Mouse (Mus musculus) midbrain, embryonic 15.5 days (tissue): ENCODE results near the gene B4galt1. TPM values are rescaled to one million over a fixed set of nuclear protein-coding genes. Genes with fewer than 3 reads are reported as not detected.

Source experiments
- ATAC-seq: fragments of 200-750 bp; cut with Nextera tagmentation; replicated peaks from 2 replicates; pipeline ENCODE4 v1.8.0; 2017; ENCODE audit warnings: moderate TSS enrichment
- H3K27ac ChIP-seq: fragments of 300-500 bp; sonication (generic); 2 replicates; pipeline ENCODE4 v1.5.1; 2015; ENCODE audit warnings: mild to moderate bottlenecking, inconsistent platforms
- H3K27me3 ChIP-seq: fragments of 300-500 bp; sonication (generic); replicated peaks from 2 replicates; pipeline ENCODE4 v1.6.1; 2015; ENCODE audit warnings: inconsistent platforms
- H3K36me3 ChIP-seq: fragments of 300-500 bp; sonication (generic); replicated peaks from 2 replicates; pipeline ENCODE4 v1.6.1; 2015; ENCODE audit warnings: inconsistent platforms
- H3K4me1 ChIP-seq: fragments of 300-500 bp; sonication (generic); 2 replicates; pipeline ENCODE4 v1.6.1; 2015; ENCODE audit warnings: inconsistent platforms
- H3K4me2 ChIP-seq: fragments of 300-500 bp; sonication (generic); 2 replicates; pipeline ENCODE4 v1.6.1; 2015; ENCODE audit warnings: inconsistent platforms, mild to moderate bottlenecking, moderate library complexity
- H3K4me3 ChIP-seq: fragments of 300-500 bp; sonication (generic); 2 replicates; pipeline ENCODE4 v1.5.1; 2015; ENCODE audit warnings: mild to moderate bottlenecking, inconsistent platforms
- H3K9ac ChIP-seq: fragments of 300-500 bp; sonication (generic); 2 replicates; pipeline ENCODE4 v1.6.1; 2015; ENCODE audit warnings: mild to moderate bottlenecking, inconsistent platforms
- H3K9me3 ChIP-seq: fragments of 300-500 bp; sonication (generic); 2 replicates; pipeline ENCODE4 v1.6.1; 2016; ENCODE audit warnings: inconsistent platforms
- WGBS: fragments of 180-500 bp; shearing (Covaris S2); methylation state at CpG from one replicate; pipeline ENCODE4 v1.1.7; 2015; ENCODE audit warnings: mixed read lengths; 5-methylcytosine and 5-hydroxymethylcytosine counted together
- polyA plus RNA-seq: library from polyadenylated mRNA; unstranded; fragments of >200 nt; fragmentation: Nextera tagmentation; extraction: Ambion mirVana; gene quantifications from 2 replicates; pipeline ENCODE4 v1.2.1, GENCODE M21; 2015

The B4galt1 gene
- polyA plus RNA-seq, 1 experiment from 2014 or later, result 7.8 TPM

DNA sequence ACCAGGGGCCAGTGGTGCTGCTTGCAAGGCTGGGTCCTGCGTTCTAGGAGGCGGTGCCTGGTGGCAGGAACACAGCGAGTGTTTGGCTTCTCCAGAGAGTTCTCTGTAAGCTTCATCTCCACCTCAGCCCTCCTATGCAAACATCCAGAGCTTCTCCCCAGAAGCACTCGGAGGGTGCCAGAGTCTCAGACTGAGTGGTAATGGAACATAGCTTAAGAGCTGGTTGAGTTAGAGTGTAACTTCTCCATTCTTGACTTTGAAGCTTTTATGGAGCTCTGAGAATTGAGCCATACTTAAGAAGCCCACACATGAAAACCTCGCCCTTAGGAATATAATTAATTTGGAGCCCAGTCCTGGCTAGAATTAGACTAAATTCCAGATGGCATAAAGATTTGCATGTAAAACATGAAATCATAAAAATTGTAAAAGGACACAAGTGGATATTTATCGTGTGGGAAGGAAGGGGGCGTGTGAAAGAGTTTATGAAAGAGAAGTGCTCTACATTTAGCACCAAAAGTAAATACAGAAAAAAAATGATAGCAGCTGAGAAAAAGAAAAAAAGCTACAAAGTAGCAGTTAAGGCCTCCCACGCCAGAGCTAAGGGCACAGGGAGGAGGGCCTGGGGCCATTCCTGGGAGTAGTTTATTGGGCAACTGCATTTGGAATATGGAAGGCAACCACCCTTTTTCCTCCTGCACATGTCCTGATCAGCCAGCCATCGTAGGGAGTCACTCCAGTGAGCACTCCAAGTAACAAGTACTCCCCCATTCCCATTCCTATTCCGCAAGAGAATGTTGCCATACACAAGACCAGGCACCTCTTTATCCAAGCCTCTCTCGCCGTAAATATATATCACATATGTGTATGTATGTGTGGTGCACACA lies 30.7 kb upstream of the B4galt1 start:
- H3K4me2 ChIP-seq, result no peak overlapping the region
- no peaks in the 10 kb centered on the region for H3K9me3 ChIP-seq
- WGBS, result 89% methylated on average over 12 of the region's 12 CpGs
- no peaks in the 10 kb centered on the region for H3K27me3 ChIP-seq
- no peak overlapping the region for H3K27ac ChIP-seq
- H3K4me1 ChIP-seq, result no peaks in the 10 kb centered on the region
- no peak overlapping the region for H3K9ac ChIP-seq
- H3K36me3 ChIP-seq, result no peaks in the 10 kb centered on the region
- H3K4me3 ChIP-seq, result no peak overlapping the region
- ATAC-seq, result no peak

DNA sequence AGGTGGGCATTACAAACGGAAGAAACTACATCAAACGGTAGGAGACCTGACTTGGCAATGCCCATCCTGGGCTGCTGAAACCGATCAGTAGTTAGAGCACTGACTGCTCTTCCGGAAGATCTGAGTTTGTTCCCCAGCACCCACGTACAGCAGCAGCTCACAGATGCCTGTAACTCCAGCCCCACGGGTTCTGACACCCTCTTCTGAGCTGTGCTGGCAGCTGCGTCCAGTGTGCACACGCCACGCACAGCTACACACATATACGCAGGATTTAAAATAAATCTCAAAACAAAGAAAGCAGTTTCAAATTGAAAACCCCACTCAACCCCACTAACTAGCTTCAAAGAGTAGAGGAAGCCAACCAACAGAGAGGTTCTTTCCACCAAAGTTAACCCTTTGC lies 29.4 kb upstream of the B4galt1 start:
- no peak overlapping the region for H3K9ac ChIP-seq
- ATAC-seq, result no peak
- H3K4me1 ChIP-seq, result no peaks in the 10 kb centered on the region
- WGBS, result 84% methylated on average over 10 of the region's 10 CpGs
- no peaks in the 10 kb centered on the region for H3K36me3 ChIP-seq
- no peaks in the 10 kb centered on the region for H3K9me3 ChIP-seq
- no peak overlapping the region for H3K27ac ChIP-seq
- no peak overlapping the region for H3K4me3 ChIP-seq
- no peak overlapping the region for H3K4me2 ChIP-seq
- H3K27me3 ChIP-seq, result no peaks in the 10 kb centered on the region

DNA sequence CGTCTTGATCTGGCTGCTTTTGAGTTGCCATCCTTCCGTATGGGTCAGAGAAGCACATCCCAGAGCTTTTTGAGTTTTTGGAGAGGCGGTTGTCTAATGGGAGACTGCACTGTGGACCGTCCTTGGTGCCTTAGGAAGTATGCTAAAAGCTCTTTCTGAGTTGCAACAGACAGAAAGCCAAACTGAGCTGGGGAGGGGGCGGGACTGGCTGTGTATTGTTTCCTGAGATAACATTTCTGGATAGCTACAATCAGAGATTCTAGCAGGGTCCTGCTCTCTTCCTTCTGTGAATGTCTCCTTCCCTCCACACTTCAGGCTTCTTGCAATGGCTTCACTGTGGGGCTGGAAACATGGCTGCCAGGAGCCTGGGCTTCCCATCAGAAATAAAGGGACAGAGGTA lies 23.7 kb upstream of the B4galt1 start:
- no peak overlapping the region for H3K4me3 ChIP-seq
- H3K4me2 ChIP-seq, result no peak overlapping the region; the same call in 1 of the 2 replicates
- H3K9me3 ChIP-seq, result no peaks in the 10 kb centered on the region
- no peaks in the 10 kb centered on the region for H3K36me3 ChIP-seq
- 84% methylated on average over 5 of the region's 5 CpGs for WGBS
- H3K27me3 ChIP-seq, result no peaks in the 10 kb centered on the region
- H3K27ac ChIP-seq, result no peak overlapping the region
- ATAC-seq, result no peak
- H3K4me1 ChIP-seq, result peaks cover 9% of the 10 kb centered on the region; the same call in 1 of the 2 replicates
- H3K9ac ChIP-seq, result no peak overlapping the region

DNA sequence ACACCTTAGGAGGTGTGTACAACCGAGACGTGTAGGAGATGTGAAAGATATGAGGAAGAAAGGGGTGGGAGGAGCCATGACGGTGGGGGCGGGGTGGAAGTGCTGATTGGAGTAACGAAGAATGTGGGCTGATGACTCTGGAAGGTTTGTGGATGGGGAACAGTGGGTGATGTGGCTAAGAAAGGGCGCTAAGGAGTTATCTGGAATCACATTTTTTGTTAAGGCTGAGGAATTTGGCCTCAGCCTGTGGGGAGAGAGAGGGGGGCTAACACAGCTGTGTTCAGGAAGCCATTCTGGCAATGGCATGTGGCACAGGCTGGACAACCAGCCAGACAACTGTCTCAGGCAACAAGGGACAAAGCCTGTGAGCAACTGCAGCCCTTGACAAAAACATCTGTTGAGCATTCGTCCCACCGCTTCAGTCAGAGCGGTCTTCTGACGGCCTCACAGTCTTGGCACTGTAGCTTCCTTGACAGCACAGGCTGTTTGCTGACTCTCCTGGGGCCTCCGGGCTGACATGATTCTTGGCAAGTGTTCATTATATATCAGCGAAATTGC lies 23.1 kb upstream of the B4galt1 start:
- 44% methylated on average over 12 of the region's 12 CpGs for WGBS
- peak; percentile 69 for ATAC-seq
- Histone ChIP-seq H3K27ac (no peak overlapping the region), H3K4me2 (peak overlapping the region; percentile 9; the same call in 1 of the 2 replicates), H3K9me3 (no peaks in the 10 kb centered on the region), H3K4me3 (no peak overlapping the region), H3K9ac (no peak overlapping the region), H3K36me3 (no peaks in the 10 kb centered on the region), H3K4me1 (peaks cover 9% of the 10 kb centered on the region; the same call in 1 of the 2 replicates), H3K27me3 (no peaks in the 10 kb centered on the region)

DNA sequence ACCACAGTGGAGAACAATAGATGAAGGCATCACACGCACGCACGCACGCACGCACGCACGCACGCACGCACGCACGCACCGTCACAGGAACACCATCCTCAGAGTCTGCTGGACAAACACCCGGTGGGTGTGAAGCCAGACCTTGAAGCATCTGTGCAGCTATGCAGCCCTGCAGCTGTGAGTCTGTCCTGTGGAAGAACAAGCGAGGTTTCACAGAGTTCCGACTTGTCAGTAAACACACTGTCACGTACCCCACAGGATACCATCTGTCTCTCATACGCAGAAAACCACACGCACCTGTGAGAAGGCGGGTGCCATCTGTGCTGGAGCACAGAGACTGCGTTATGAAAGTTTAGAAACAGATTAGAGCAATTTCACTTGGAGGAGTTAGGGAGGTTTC lies 22.0 kb upstream of the B4galt1 start:
- no peaks in the 10 kb centered on the region for H3K27me3 ChIP-seq
- H3K9ac ChIP-seq, result no peak overlapping the region
- H3K4me2 ChIP-seq, result no peak overlapping the region
- H3K9me3 ChIP-seq, result no peaks in the 10 kb centered on the region
- 90% methylated on average over 20 of the region's 20 CpGs for WGBS
- ATAC-seq, result no peak
- H3K4me3 ChIP-seq, result no peak overlapping the region
- no peak overlapping the region for H3K27ac ChIP-seq
- no peaks in the 10 kb centered on the region for H3K36me3 ChIP-seq
- peaks cover 9% of the 10 kb centered on the region; the same call in 1 of the 2 replicates for H3K4me1 ChIP-seq

DNA sequence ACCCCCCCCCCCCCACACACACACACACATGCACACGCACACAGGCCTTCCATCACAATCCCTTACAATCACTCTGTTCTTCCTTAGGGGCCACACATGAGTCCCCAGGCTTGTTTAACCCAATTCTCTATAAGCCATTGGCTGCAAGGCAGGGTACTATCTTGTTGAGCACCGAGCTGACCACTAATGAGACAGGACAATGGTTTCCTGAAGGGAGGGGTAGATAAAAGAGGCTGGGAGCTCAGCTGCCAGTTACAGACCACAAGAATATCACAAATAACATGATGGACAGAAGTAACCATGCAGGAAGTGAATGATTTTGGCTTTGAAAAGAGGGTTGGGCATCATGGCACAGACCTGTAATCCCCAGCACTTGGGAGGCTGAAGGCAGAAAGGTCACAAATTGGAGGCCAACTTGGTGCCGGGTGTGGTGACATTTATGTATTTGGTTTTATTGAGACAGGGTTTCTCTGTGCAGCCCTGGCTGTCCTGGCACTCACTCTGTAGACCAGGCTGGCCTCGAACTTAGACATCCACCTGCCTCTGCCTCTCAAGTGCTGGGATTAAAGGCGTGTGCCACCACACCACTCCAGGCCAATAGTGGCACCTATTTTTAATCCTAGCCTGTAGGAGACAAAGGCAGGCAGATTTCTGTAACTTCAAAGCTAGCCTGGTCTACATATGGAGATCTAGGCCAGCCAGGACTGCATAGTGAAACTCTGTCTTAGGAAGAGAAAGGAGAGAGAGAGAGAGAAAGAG lies 21.2 kb upstream of the B4galt1 start:
- Histone ChIP-seq H3K4me3 (no peak overlapping the region), H3K9ac (no peak overlapping the region), H3K4me2 (no peak overlapping the region), H3K27ac (no peak overlapping the region), H3K9me3 (no peaks in the 10 kb centered on the region), H3K4me1 (peaks cover 9% of the 10 kb centered on the region; the same call in 1 of the 2 replicates), H3K36me3 (no peaks in the 10 kb centered on the region), H3K27me3 (no peaks in the 10 kb centered on the region)
- 87% methylated on average over 5 of the region's 5 CpGs for WGBS
- ATAC-seq, result no peak

DNA sequence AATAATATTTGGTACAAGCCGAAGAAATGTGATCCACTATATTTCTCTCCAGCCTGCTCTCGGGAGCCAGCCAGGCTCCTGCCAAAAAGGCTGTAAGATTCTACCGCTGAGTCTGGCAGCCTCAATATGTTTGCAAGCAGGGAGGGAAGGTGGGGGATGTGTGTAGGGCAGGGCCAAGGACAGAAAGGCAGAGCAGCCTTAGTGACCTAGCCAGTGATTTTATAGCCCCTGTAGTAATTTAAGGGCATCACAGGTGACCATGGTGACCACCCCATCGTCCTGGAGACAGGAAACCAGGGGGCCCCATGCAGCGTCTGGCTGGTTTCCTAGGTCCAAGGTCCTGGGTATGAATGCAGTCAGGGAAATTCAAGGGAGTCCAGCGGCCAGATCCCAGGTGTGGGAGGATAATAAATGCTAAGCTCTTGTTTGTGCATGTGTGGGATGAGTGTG lies 20.4 kb upstream of the B4galt1 start:
- ATAC-seq, result 0 out of 2 replicates have a peak, but pooled peaks have one; percentile 33
- Histone ChIP-seq H3K9me3 (no peaks in the 10 kb centered on the region), H3K4me2 (no peak overlapping the region), H3K4me3 (no peak overlapping the region), H3K27me3 (no peaks in the 10 kb centered on the region), H3K36me3 (no peaks in the 10 kb centered on the region), H3K27ac (0 out of 2 replicates have a peak overlapping the region, but pooled peaks have one; percentile 5), H3K9ac (no peak overlapping the region), H3K4me1 (peaks cover 9% of the 10 kb centered on the region; the same call in 1 of the 2 replicates)
- 56% methylated on average over 6 of the region's 6 CpGs for WGBS

DNA sequence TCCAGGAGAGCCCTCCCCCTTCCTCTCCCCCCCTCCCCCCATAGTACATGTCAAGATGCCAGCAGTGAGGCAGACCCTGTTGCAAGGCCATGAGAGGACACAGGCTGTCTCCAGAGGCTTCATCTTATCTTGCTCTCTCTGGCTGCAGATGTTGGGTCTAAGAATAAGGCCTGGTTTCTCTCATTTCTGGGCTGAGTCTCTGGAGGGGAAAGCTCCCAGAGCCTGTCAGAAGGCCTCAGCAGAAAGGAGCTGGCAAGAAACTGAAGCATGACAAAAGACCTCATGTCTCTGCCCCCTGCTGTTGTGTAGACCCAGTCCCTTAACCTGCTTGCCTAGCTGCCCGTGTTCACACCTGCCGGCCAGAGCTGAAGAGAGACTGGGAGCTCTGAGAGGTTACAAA lies 19.5 kb upstream of the B4galt1 start:
- H3K36me3 ChIP-seq, result no peaks in the 10 kb centered on the region
- H3K27ac ChIP-seq, result no peak overlapping the region
- no peak overlapping the region for H3K4me2 ChIP-seq
- no peak overlapping the region for H3K9ac ChIP-seq
- peaks cover 9% of the 10 kb centered on the region; the same call in 1 of the 2 replicates for H3K4me1 ChIP-seq
- H3K9me3 ChIP-seq, result no peaks in the 10 kb centered on the region
- H3K27me3 ChIP-seq, result no peaks in the 10 kb centered on the region
- H3K4me3 ChIP-seq, result no peak overlapping the region
- no peak for ATAC-seq
- 73% methylated on average over 2 of the region's 2 CpGs for WGBS

DNA sequence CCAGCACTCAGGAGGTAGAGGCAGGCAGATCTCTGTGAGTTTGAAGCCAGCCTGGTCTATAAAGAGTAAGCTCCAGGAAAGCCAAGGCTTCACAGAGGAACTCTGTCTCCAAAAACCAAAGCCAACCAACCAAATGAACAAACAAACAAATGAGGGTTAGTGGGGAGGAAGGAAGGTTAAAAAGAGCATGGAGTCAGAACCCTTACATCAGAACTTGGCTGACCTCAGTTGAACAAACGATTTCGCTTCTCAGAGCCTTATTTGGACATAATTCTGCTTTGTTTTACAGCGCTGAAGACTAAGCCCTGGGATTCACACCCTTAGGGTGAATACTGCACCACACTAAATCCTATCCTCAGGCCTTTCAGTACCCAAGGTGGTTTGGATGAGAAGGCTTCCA lies 18.3 kb upstream of the B4galt1 start:
- H3K4me1 ChIP-seq, result peaks cover 6% of the 10 kb centered on the region; the same call in 1 of the 2 replicates
- no peak overlapping the region for H3K4me2 ChIP-seq
- 95% methylated on average over 3 of the region's 3 CpGs for WGBS
- H3K27ac ChIP-seq, result no peak overlapping the region
- H3K36me3 ChIP-seq, result no peaks in the 10 kb centered on the region
- no peak overlapping the region for H3K4me3 ChIP-seq
- no peaks in the 10 kb centered on the region for H3K9me3 ChIP-seq
- H3K27me3 ChIP-seq, result no peaks in the 10 kb centered on the region
- H3K9ac ChIP-seq, result no peak overlapping the region
- ATAC-seq, result no peak

DNA sequence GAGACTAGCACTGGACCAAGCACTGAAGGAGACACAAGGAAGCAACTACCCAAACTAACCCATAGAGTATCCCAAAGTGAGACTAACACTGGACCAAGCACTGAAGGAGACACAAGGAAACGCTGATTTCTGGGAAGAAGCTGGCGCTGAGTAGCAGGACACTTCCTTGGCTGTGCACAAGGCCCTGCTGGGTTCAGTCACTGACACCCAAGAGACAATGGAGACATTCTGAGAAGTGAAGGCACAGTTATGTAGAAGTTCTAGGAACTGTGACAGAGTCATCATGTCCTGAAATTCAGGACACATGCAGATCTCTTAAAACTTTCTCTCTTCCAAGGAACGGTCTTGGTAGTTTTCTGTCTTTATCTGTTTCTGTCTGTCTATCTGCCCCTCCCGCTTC lies 16.4 kb upstream of the B4galt1 start:
- 93% methylated on average over 4 of the region's 4 CpGs for WGBS
- H3K9ac ChIP-seq, result no peak overlapping the region
- ATAC-seq, result no peak
- no peaks in the 10 kb centered on the region for H3K36me3 ChIP-seq
- 0 out of 2 replicates have a peak, but pooled peaks cover 2% of the 10 kb centered on the region for H3K4me1 ChIP-seq
- no peak overlapping the region for H3K4me3 ChIP-seq
- H3K27ac ChIP-seq, result no peak overlapping the region
- no peaks in the 10 kb centered on the region for H3K9me3 ChIP-seq
- H3K27me3 ChIP-seq, result no peaks in the 10 kb centered on the region
- H3K4me2 ChIP-seq, result no peak overlapping the region

DNA sequence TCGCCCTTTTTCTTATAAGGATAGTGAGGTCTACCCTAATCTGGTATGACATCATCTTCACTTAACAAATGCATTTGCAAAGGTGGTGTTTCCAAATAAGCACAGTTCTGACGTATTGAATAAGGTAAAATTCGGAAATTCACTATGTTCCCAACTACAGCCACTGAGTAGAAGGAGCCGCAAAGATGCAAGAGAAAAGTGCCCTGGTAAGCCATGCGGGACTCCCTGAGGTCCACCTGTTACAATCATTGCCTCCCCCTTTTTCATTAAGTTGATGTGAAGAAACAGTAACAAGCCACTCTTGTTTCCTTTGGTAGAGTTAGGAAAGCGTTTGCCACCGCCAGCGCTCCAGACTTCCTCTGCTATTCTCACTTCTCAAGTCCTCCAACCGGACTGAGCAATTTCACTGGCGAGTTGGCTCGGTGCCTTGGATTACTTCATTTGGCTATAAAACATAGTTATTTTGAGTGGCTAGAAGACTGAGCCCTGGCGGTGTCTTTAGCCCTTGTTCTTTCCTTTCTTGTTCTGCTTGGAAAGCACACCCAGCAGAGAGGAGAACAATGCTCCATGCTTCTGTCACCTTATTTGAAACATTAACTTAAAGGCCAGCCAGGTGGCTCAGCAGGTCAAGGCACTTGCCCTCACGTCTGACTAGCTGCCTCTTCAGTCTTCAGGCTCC lies 14.9 kb upstream of the B4galt1 start:
- Histone ChIP-seq H3K27ac (no peak overlapping the region), H3K4me3 (no peak overlapping the region), H3K9ac (no peak overlapping the region), H3K27me3 (no peaks in the 10 kb centered on the region), H3K4me1 (no peaks in the 10 kb centered on the region), H3K36me3 (no peaks in the 10 kb centered on the region), H3K4me2 (no peak overlapping the region), H3K9me3 (no peaks in the 10 kb centered on the region)
- ATAC-seq, result no peak
- WGBS, result 69% methylated on average over 13 of the region's 13 CpGs

DNA sequence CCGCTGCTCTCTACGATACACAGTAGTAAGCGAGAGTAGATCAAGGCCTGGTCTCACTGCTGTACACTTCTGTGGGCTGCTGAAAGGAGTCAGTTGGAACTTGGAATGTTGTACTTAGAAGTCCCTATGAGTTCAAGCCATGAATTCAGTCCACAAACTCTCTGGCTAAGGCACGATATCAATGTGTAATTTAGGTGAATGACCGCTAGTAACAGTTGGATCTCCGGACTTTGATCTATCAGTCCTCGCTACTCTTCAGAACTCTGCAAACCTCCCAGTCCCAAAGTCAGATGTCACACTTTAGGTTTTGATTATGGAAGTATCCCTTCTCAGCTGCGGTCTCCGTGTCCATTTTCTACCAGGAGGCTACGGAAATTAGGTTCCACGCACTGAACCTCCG lies 10.6 kb upstream of the B4galt1 start:
- Histone ChIP-seq H3K27me3 (no peaks in the 10 kb centered on the region), H3K9me3 (no peaks in the 10 kb centered on the region), H3K4me1 (no peaks in the 10 kb centered on the region), H3K9ac (no peak overlapping the region), H3K36me3 (no peaks in the 10 kb centered on the region), H3K4me3 (no peak overlapping the region), H3K4me2 (no peak overlapping the region), H3K27ac (no peak overlapping the region)
- WGBS, result 96% methylated on average over 12 of the region's 12 CpGs
- no peak for ATAC-seq
